15 mouse cellular contexts compared by ENCODE assay signal in genomic region chr4:137774013-137774412, GRCm38 (mm10). TPM values are rescaled to one million over a fixed set of nuclear protein-coding genes. Genes with fewer than 3 reads are reported as not detected.
A peak's percentile ranks its signal among the peaks of the same experiment; 100 is the strongest.
DNase-seq lines count a peak whose midpoint lies in the region; ATAC-seq and TF ChIP-seq lines count a peak whose summit lies in the region.
"Had no signal": no experiment of that assay in that cellular context is flagged by ENCODE, and none has a peak within 500 bp of the region (broad histone marks: within the 10 kb centered on the region; RNA-seq: fewer than 3 reads in every experiment).

No protein-coding gene starts in this region.

- no peaks in the 10 kb centered on the region for H3K36me3 ChIP-seq in midbrain, embryonic 10.5 days
- H3K36me3 ChIP-seq in midbrain, embryonic 11.5 days (ENCODE audit: control insufficient read depth, insufficient read depth, low read length), result no peaks in the 10 kb centered on the region
- H3K36me3 ChIP-seq in embryonic facial prominence, embryonic 13.5 days, result no peaks in the 10 kb centered on the region
- H3K36me3 ChIP-seq in liver, postnatal 0 days (replicated peaks; ENCODE audit: insufficient read depth, low read length), result no peaks in the 10 kb centered on the region

- no peak overlapping the region for H3K4me3 ChIP-seq in gastrocnemius, adult 2 months
- no peak overlapping the region for H3K4me3 ChIP-seq in midbrain, embryonic 10.5 days
- no peak overlapping the region for H3K4me3 ChIP-seq in midbrain, embryonic 11.5 days (ENCODE audit: low read depth, low read length)
- no peak overlapping the region for H3K4me3 ChIP-seq in embryonic facial prominence, embryonic 13.5 days
- H3K4me3 ChIP-seq in liver, postnatal 0 days (ENCODE audit: low read depth, low read length), result no peak overlapping the region
- H3K4me3 ChIP-seq: heart, adult 2 months had no signal

- no peak overlapping the region for H3K9ac ChIP-seq in midbrain, embryonic 11.5 days (ENCODE audit: low read length)
- no peak overlapping the region for H3K9ac ChIP-seq in embryonic facial prominence, embryonic 13.5 days
- H3K9ac ChIP-seq in liver, postnatal 0 days (replicated peaks), result peak overlapping the region; percentile 46; the same call in 1 of the 2 replicates

- no peak overlapping the region for H3K27ac ChIP-seq in gastrocnemius, adult 2 months
- peak overlapping the region; percentile 55 for H3K27ac ChIP-seq in midbrain, embryonic 10.5 days (replicated peaks)
- no peak overlapping the region for H3K27ac ChIP-seq in midbrain, embryonic 11.5 days (ENCODE audit: low read depth, low read length)
- H3K27ac ChIP-seq in embryonic facial prominence, embryonic 13.5 days, result peak overlapping the region; percentile 81
- peak overlapping the region; percentile 90 for H3K27ac ChIP-seq in liver, postnatal 0 days (ENCODE audit: low read depth)
- H3K27ac ChIP-seq: heart, adult 2 months had no signal

- no peak for ATAC-seq in midbrain, embryonic 11.5 days (ENCODE audit: low FRiP score)
- peak; percentile 62 for ATAC-seq in embryonic facial prominence, embryonic 13.5 days (ENCODE audit: insufficient number of reproducible peaks, insufficient read depth, low FRiP score, low TSS enrichment, low read depth)
- ATAC-seq in liver, postnatal 0 days, result peak; percentile 34; the same call in 1 of the 2 replicates

- intact Hi-C loops in gastrocnemius, adult 2 months (cut with DNase I), result no loop called here

- no peak overlapping the region for H3K4me2 ChIP-seq in midbrain, embryonic 11.5 days
- no peak overlapping the region; the same call in 1 of the 2 replicates for H3K4me2 ChIP-seq in embryonic facial prominence, embryonic 13.5 days
- H3K4me2 ChIP-seq in liver, postnatal 0 days (ENCODE audit: low read depth, low read length), result no peak overlapping the region

- no peaks in the 10 kb centered on the region for H3K9me3 ChIP-seq in midbrain, embryonic 10.5 days (replicated peaks)
- no peaks in the 10 kb centered on the region for H3K9me3 ChIP-seq in midbrain, embryonic 11.5 days (ENCODE audit: control insufficient read depth, low read length)
- H3K9me3 ChIP-seq in embryonic facial prominence, embryonic 13.5 days, result no peaks in the 10 kb centered on the region
- no peaks in the 10 kb centered on the region for H3K9me3 ChIP-seq in liver, postnatal 0 days (ENCODE audit: low read length)

- no peaks in the 10 kb centered on the region for H3K27me3 ChIP-seq in midbrain, embryonic 10.5 days (ENCODE audit: low read depth, poor library complexity, severe bottlenecking)
- H3K27me3 ChIP-seq in midbrain, embryonic 11.5 days (ENCODE audit: control insufficient read depth, insufficient read depth, low read length), result no peaks in the 10 kb centered on the region
- no peaks in the 10 kb centered on the region for H3K27me3 ChIP-seq in embryonic facial prominence, embryonic 13.5 days
- H3K27me3 ChIP-seq in liver, postnatal 0 days (ENCODE audit: insufficient read depth, low read length), result no peaks in the 10 kb centered on the region

- no peak for TF ChIP-seq EP300 in liver, postnatal 0 days (IDR thresholded peaks at IDR 0.05; ENCODE audit: low read depth)

- H3K4me1 ChIP-seq in midbrain, embryonic 10.5 days, result peaks cover 39% of the 10 kb centered on the region
- H3K4me1 ChIP-seq in midbrain, embryonic 11.5 days (ENCODE audit: control insufficient read depth, insufficient read depth, low read length), result peaks cover 3% of the 10 kb centered on the region; the same call in 1 of the 2 replicates
- H3K4me1 ChIP-seq in embryonic facial prominence, embryonic 13.5 days, result peaks cover 59% of the 10 kb centered on the region
- H3K4me1 ChIP-seq in liver, postnatal 0 days (ENCODE audit: insufficient read depth), result peaks cover 25% of the 10 kb centered on the region

- 70% methylated on average over 5 of the region's 5 CpGs for WGBS in midbrain, embryonic 10.5 days
- WGBS in midbrain, embryonic 11.5 days, result 83% methylated on average over 5 of the region's 5 CpGs
- 29% methylated on average over 5 of the region's 5 CpGs for WGBS in embryonic facial prominence, embryonic 13.5 days
- 70% methylated on average over 5 of the region's 5 CpGs for WGBS in liver, postnatal 0 days (ENCODE audit: insufficient replicate concordance)

- peak; percentile 3 for DNase-seq in gastrocnemius, adult 2 months
- DNase-seq in gastrocnemius, adult 18-20 months (ENCODE audit: low spot score), result no peak
- DNase-seq in midbrain, embryonic 10.5 days (ENCODE audit: low spot score), result no peak
- DNase-seq in midbrain, embryonic 11.5 days (ENCODE audit: low spot score, missing footprints), result no peak
- DNase-seq in liver, postnatal 0 days, result no peak
- DNase-seq in testis, postnatal 14 days (ENCODE audit: low spot score), result no peak
- no peak for DNase-seq in Muller cell, postnatal 12 days (ENCODE audit: inconsistent ontology term)
- DNase-seq: cerebellum, postnatal 14 days; heart, adult 2 months; layer of hippocampus, postnatal 36 days; lung, adult 2 months; thymus, adult 2 months had no signal

- TF ChIP-seq CTCF in gastrocnemius, adult 2 months (IDR thresholded peaks at IDR 0.05), result no peak
- TF ChIP-seq CTCF in liver, postnatal 0 days (IDR thresholded peaks at IDR 0.05; ENCODE audit: low read depth), result no peak

RNA-seq across cellular contexts. Expression of gene Alpl, which starts 22.2 kb away (rescaled TPM):
- total RNA-seq in gastrocnemius, adult 2 months (2021), result 10 to 100 TPM; 10.3 to 42.2 TPM
- total RNA-seq in gastrocnemius, adult 18-20 months (2021), result 10 to 100 TPM; 22.5 to 22.9 TPM
- polyA plus RNA-seq in midbrain, embryonic 10.5 days (2016; fragmentation: Nextera tagmentation; extraction: Ambion mirVana), result 34.2 and 38.6 TPM in 2 replicates
- 23.7 and 24.5 TPM in 2 replicates for polyA plus RNA-seq in midbrain, embryonic 11.5 days (2014; fragmentation: Nextera tagmentation; extraction: Ambion mirVana)
- polyA plus RNA-seq in embryonic facial prominence, embryonic 13.5 days (2015; fragmentation: Nextera tagmentation; extraction: Ambion mirVana), result 110 and 122 TPM in 2 replicates
- polyA plus RNA-seq in liver, postnatal 0 days (2015; fragmentation: Nextera tagmentation; extraction: Ambion mirVana), result 14.7 and 18.7 TPM in 2 replicates
- total RNA-seq: megakaryocyte-erythroid progenitor cell, adult 5-6 weeks; MEL had no signal

Comparison
In these comparisons a context has a peak if more than half of its experiments do, and no peak if none do; other contexts are left out.
1. H3K27ac ChIP-seq: peak in midbrain, embryonic 10.5 days (single experiment), embryonic facial prominence, embryonic 13.5 days (single experiment) and liver, postnatal 0 days (single experiment); none in gastrocnemius, adult 2 months (single experiment) and midbrain, embryonic 11.5 days (single experiment).